Mouse (Mus musculus) spleen, postnatal 14 days (tissue): ENCODE measurements around the gene Prmt9.

Experiments
- DNase-seq, 2 experiments: peaks; one replicate each; pipeline ENCODE4 v3.0.0; 2021 to 2022; ENCODE audit warnings: low spot score in 2 of 2

Prmt9 gene

DNA sequence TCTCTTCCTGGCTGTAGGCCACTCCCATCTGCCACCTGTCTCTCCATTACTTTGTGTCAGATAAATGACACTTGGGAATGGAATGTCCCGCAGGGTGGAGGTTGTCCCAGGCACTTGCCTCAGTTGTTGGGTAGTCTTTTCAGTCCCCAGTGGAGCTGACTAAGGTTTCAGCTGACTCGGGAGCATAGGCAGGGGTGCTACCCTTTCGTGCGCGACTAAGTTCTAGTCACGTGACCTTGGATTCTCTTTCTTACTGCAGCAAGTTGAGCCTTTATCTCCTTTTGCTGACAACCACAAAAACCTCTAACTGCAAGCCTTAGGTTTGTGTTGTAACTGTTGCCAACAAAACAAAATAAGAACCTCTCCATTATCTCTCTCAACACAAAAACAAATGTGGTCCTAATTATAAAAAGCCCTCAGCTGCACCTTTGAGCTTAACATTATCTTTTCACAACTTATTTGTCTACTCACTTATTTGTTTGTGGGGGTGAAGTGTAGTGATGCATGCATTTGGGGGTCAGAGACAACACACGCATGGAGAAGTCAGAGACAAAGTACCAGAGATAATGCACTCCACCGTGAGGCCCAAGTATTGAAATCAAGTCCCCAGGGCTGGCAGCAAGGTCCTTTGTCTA, 14.7 kb upstream of the Prmt9 start:
- no peak for DNase-seq

DNA sequence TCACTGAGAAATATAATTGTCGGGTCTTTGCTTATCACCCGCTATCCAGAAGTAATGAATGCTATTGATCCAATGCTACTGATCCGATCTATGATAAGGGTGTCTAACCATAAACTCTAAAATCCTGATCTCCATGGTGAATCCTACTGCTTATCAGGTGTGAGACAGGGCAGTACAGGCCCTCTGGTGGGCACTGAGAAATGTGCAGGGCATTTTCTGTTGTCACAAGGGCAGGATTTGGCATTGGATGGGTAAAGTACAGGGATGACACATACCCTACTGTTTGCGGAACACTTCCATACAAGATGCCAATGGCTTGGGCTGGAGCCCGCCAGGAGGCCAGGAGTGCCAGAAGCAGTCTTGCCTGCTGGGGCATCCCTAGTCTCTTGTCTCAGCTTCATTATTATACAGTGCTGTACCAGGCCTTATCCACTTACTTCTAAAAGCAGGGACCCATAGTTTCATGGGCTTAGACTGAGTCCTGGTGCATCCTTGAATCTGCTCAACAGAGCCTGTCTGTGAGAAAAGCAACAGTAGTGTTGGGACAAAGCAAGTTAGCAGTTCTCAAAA, 14.1 kb upstream of the Prmt9 start:
- DNase-seq, result peak in 1 of 2 experiments; percentile 20

GRCm38 (mm10) chr8:77536821-77537220, 12.4 kb upstream of the Prmt9 start:
- no peak for DNase-seq

- DNase-seq, result no peak
Observed at GRCm38 (mm10) chr8:77538256-77538655, 10.9 kb upstream of the Prmt9 start.

GRCm38 (mm10) chr8:77543152-77543777, 5.9 kb upstream of the Prmt9 start:
- DNase-seq, result no peak

GRCm38 (mm10) chr8:77544428-77544827, 4.8 kb upstream of the Prmt9 start:
- no peak for DNase-seq

GRCm38 (mm10) chr8:77545616-77546015, 3.6 kb upstream of the Prmt9 start:
- no peak for DNase-seq

GRCm38 (mm10) chr8:77549881-77550580, 834 bp downstream of the Prmt9 start:
- peak in 1 of 2 experiments; percentile 5 for DNase-seq

DNA sequence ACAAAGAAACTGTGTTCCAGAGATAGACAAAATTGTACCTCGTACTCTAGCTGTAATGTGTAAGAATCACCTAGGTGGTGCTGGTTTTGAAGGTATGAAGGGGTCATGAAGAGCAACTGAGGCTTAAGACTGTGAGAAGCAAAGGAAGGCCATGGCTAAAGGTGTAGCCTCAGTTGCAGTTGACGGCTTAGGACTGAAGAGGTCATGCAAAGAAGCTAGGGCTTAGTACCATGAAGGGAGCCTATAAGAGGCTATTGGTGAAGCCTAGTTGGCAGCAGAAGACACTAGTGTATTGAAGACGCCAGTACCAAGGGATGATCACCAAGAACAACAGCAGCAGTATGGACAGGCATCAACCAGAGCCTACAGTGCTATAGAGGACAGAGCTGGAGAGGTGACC, 3.3 kb downstream of the Prmt9 start:
- DNase-seq, result no peak

GRCm38 (mm10) chr8:77561441-77561840, 12.2 kb downstream of the Prmt9 start:
- DNase-seq, result no peak

- no peak for DNase-seq
Observed at GRCm38 (mm10) chr8:77574229-77574628, 25.0 kb downstream of the Prmt9 start.

DNA sequence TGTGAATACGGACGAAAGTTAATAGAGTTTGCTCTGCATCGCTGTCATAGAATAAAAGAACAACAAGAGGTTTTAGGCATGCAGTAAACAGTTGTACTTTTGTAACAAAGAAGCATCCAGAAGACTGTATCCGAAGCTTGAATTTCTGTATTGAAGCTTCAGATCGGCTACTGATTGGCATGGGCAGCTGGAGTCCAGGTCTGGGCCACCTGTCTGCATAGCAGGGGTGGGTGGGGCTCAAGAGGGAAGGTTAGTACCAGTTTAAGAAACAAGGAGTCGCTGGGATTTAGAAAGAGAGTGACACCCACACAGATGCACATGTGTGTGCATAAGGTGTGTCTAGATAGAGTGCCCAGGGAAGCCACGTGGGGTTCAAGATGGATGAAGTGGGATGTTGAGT, 28.5 kb downstream of the Prmt9 start:
- no peak for DNase-seq

DNA sequence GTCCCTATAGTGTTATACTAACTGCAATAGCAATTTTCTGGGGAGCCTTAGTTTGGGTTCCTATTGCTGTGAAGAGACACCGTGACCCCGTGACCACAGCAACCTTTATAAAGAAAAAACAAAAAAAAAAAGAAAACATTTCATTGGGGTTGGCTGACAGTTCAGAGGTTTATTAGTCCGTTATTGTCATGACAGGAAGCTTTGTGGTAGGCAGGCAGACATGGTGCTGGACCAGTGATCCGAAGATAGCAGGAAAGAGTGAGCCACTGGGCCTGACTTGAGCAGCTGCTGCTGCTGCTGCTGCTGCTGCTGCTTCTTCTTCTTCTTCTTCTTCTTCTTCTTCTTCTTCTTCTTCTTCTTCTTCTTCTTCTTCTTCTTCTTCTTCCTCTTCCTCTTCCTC, 35.0 kb downstream of the Prmt9 start:
- DNase-seq, result no peak

GRCm38 (mm10) chr8:77609621-77610020, 60.4 kb downstream of the Prmt9 start:
- DNase-seq, result no peak

DNA sequence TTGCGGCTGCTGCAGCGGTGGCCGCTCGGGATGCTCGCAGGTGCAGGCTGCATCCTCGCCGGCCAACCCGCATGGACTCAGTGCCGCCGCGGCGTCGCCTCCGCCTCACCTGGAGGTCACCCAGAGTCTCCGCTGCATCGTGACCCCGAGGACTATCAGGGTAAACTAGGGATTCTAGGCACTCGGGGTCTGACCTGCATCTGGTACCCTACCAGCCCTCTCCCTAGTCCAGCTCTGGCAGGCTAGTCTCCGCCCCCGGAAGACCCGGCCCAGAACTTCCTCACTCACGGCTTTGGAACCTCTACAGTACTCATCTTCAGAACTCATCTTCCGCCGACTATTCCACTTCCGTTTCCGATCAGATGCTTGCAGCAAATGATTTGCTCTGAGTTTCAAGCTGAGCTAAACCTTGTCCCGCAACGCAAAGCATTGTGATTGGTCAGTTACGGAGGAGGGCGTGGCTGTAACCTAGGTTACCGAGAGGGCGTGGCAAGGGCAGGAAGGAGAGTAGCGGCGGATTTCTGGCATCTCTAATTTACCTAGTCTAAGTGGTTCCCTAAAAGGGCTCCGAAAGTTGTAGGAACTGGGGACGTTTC, 61.3 kb downstream of the Prmt9 start, which contains the start of gene Tmem184c:
TSS of gene Tmem184c (minus strand) at position 325 of the 596 bp plus-strand sequence.
- peak; percentile 96 for DNase-seq

DNA sequence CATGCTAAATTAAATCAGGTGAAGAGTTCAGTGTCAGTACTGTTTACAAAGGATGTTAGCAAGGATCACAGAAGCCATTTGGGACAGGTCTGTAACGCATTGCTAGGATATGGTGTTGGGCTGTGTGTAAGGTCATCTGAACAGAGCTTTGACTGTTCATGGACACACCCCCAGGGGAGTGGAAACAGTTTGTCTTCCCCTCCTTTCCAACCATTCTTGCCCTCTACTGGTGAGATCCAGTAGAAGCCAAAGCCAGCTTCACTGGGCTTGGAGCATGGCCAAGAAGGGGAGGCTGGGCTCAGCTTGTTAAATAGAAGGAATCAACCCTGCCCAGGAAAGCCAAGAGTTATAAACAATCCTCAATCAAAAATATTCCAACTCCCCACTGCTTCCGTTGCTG, 68.7 kb downstream of the Prmt9 start:
- DNase-seq, result peak in 1 of 2 experiments; percentile 4

DNA sequence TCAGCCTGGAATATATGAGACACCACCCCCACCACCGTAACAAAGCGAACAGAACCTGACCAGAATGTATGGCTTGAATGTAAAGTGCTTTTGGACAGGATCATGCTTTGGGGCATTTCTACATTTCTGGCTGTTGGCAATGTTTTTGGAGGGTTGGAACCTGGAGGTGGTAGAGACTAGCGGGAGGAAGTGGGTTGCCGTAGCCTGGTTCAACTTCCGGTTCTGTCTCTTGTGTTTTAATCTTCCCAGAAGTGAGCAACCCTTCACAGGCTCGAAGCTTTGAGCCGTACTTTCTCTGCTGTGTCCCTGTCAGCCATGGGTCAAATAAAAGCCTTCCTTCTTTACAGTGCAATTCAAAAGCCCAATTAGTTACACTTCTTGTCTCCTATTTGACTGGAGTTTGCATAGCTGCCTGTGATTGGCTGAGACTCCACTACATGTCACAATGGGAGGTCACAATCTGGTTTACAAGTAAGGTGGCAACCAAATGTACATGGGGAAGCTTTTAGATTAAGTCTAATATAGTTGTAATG, 74.5 kb downstream of the Prmt9 start:
- no peak for DNase-seq

- DNase-seq, result peak; percentile 14 to 49
Observed at GRCm38 (mm10) chr8:77629858-77630537, 80.8 kb downstream of the Prmt9 start.

DNA sequence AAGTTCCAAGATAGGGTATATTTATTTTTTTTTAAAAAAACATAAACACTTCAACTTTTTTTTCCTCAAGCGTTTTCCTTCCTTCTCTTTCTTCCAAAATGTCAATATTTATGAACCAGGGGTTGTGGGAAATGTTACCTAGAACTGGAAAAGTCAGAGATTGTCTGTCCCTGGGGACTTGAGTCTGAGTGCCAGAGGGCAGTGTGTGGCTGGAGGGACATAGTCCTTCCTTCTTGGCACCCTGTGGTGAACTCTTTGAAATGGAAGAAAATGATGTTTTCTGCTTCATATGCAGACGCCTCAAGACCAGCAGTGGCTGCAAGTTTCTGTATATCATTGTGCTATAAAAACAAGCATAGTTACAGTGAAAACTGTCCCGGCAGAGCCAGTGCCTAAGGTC, 81.5 kb downstream of the Prmt9 start:
- DNase-seq, result no peak
